Mouse (Mus musculus) left cerebral cortex, adult 18-20 months (tissue): ENCODE measurements around the gene Tmem159. TPM values are rescaled to one million over a fixed set of nuclear protein-coding genes. Genes with fewer than 3 reads are reported as not detected.

Experiments
- DNase-seq, 2 experiments: peaks; one replicate each; pipeline ENCODE4 v3.0.0; 2021 to 2022; ENCODE audit warnings: low spot score in 2 of 2, mixed read lengths in 1 of 2
- long read RNA-seq, 2 experiments: library from polyadenylated mRNA; stranded (forward); transcript quantifications; one replicate each; pipeline ENCODE4 v2.0.0; 2021
- total RNA-seq, 2 experiments: library from RNA; stranded (reverse); gene quantifications; 2 replicates each; pipeline ENCODE4 v1.2.3; 2021

The Tmem159 gene
- total RNA-seq = 10 to 100 TPM; 12.9 to 14.1 TPM
- long read RNA-seq, experiment 1, transcript Tmem159-201 (5 exons, 1,484 nt) = major isoform, 16 of 17 reads
- long read RNA-seq, experiment 1, partial matches to known transcripts = 0 of 17 reads
- long read RNA-seq, experiment 1, other reads (novel, unspliced or antisense) = 1 of 17 reads
- long read RNA-seq, experiment 2, transcript Tmem159-201 (5 exons, 1,484 nt) = major isoform, 7 of 10 reads
- long read RNA-seq, experiment 2, partial matches to known transcripts = 1 of 10 reads
- long read RNA-seq, experiment 2, other reads (novel, unspliced or antisense) = 2 of 10 reads

DNA sequence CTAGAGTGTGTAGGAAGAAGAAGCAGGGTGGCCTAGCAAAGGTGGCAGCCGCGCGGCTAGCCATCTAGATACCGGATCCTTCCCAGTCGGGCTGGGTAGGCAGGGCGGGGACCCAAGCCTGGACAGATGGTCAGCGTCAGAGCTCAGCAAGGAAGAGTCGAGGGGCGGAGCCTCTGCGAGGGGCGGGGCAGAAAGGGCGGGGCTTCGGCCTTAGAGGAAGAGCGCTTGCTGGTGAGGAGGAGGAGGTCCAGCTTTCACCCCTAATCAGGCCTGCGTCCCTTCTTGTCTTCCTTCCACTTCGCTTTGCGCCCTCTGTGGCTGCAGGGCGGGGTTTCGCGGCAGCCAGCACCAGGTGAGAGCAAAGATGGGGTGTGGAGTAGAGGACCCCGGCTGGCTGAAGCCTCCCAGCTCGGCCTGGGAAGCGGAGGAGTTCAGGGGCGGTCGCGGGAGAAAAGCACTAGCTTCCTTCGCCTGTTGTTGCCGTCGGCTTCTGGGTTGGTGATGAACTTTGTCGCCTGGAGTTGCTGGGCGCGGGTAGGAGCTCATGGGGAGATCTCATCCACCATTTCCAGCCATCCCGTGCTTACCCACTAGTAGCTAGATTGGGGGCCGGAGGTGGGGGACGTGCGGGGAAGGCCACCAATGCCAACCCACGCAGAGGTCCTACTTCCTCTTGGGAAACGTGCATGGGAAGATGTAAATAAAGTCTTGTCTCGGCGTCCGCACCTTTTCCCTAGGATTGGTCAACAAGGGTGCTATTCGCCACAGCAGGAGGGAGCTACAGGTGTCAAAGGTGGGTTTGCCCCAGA, at the start of gene Tmem159:
Tmem159 (plus strand) TSS at position 190 of the 809 bp plus-strand sequence.
- DNase-seq = peak; percentile 66 to 75

DNA sequence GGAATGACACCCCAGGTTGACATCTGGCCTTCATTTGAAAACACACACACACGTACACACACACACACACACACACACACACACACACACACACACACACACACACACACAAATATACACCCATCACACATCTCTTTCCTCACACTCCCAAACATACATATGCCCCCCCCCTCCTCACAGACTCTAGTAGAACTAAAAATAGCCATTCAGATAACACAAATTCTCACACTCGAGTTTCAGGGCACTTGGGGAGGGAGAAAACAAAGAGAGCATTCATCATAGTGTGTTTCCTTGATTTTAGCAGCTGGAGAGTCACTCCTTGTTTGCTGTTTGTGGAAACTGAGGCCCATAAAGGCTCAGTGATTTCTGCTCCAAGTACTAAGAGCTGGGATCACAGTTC, 48.1 kb upstream of the Tmem159 start:
- DNase-seq = no peak

DNA sequence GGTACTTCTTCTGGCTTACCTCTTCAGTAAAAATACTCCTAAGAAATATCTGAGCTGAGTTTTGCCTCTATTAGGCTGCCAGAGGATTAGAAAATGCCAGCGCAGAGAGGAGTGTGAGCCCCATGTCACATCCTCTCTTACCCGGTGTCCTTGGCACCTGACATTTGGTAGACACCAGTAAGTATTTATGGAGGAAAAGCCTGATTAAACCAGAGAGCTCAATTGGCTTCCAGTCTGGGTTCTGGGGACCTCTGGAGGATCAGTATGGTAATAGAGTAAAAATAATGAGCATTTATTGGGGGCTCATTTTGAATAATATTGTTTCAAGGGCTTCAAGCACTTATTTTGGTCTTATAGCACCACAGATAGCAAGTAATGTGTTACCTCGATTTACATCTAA, 46.7 kb upstream of the Tmem159 start:
- no peak for DNase-seq

DNA sequence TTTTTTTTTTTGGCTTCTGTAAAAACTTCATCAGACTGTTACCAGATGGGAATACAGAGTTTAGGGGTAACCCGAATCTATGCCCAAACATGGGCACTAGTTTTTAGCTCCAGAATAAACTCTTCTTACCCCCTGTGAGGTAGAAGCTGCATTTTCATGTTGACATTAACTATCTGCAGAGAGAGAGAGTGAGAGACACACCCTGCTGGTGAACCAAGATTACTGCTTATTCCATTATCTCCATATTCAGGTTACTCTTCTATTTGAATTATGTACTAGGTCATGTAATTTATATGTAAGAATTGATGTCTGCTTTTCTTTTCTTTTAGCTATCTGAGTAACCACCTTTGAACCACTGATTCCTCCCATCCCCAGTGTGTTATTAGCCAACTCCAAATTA, 38.1 kb upstream of the Tmem159 start:
- DNase-seq = no peak

DNA sequence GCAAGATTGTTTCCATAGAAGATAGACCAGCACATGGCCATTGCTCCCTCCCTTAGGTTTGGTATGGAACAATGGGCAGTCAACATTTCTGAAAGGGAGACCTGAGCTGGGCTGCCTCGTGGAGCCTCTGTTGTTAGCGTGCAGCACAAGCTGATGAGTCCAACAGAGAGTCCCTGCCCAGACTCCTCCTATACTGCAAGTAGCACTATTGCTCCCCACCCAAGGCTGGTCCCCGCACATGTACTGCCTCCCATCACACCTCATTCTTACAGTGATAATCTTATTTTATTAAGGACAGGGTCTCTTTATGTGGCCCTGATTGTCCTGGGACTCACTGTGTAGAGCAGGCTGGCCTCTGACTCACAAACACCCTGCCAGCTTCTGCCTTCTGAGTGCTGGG, 34.0 kb upstream of the Tmem159 start:
- DNase-seq = no peak

DNA sequence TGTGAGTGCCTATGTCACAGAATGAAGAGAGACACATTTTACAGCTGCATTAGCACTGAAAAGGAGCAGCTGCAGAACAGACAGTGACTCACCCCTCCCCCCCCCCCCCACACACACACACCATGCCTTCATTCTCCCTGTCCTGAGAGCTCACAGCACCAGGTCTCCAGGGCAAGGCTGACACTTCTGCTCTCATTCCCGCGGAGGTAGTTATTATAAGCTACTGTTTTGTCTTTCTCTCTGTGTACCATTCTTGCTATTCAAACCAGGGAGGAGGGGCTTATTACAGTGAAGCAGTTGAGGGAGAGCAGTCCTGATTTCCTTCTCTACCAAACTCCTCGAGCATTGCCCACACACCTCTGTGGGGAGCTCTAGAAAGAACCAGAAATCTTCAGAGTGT, 33.0 kb upstream of the Tmem159 start:
- DNase-seq = no peak

DNA sequence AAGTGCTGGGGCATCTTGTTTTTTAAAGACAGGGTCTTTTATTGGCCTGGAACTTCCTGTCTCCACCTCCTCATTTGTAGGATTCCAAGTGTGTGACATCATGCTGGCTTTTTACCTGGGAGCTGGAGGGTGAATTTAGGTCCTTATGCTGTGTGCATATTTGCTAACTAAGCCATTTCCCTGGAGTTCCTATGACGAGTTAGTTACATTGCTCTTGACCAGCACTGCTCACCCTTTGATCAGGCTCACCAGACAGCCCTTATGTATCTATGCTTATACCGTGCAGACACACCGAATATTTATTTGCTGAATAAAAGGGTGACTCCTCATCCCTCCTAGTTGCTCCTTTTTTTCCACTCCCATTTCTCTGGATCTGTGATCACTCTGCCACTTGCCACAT, 22.0 kb upstream of the Tmem159 start:
- no peak for DNase-seq

DNA sequence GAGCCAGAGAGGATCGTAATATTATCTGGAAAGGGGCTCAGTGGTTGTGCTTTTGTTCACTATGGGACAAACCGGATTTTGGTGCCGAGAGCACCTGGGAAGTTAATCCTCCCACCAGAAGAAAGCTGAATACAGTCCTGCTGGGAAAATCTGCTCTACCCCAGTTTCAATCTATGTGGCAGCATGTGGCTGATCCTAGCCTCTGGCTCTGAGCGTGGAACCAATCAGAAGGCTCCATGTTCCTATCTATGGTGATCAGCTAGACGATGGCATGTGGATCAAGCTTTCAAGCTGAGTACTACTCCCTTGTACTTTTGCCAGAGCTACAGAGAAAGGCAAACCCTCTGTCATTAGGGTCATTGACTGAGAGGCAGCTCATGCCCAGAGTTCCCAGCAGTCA, 9.1 kb upstream of the Tmem159 start:
- no peak for DNase-seq

DNA sequence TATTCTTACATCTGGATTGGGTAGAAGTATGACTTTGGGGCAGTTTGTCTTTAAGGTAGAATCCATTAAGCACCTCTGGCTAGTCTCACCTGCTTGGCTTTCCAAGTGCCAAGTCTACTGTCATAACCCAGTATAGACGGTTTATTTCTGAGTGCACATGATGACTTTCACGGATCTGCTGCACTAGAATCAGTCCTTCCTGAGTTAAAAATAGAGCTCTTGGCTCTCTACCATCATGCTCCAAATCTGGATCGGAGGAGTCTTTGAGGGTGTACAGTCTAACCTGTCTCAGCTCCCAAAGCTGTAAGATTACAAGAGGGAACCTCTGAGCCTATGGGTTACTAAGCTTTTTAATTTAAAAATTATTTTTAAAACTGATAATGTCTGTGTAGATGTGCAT, 7.9 kb upstream of the Tmem159 start:
- DNase-seq = no peak

DNA sequence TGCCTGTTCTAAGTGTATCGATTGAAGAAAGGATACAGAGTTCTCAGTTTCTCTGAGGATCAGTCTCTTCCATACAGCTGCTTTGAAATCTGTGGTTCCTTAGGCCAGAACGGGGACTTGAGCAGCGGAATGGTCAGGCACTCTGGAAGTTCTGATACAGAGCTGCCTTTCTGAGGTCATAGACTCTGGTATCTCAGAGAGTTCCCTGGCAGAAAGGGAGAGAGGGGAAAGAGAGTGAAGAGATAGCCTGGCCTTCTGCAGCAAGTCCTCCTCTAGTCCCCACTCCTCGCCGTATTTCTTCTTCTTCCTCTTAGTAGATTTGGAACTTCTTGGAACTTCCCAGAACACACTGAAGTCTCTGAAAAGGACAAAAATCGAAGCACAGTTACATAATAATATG, 7.0 kb upstream of the Tmem159 start, which contains the start of gene Dnah3:
Dnah3 (minus strand) TSS at position 101 of the 400 bp plus-strand sequence.
- DNase-seq = no peak

DNA sequence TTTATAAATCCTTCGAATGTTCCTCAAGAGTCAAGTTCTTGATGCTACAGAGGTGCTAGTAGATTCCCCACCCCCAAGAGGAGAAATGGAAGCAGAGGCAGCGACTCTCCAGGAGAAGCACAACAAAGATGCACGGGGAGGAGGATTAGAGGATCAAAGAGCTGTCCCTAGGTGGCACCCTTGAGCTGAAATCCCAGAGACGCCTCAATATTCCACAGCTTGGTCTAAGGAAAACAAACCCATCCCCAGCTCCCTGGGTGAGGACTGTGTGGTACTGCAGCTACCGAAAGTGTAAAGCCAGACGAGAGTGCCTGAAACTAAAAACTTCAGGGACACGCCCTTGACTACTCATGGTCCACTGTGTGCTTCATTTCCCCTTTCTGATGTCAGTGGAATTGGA, 4.3 kb upstream of the Tmem159 start:
- DNase-seq = peak; percentile 74 to 80

DNA sequence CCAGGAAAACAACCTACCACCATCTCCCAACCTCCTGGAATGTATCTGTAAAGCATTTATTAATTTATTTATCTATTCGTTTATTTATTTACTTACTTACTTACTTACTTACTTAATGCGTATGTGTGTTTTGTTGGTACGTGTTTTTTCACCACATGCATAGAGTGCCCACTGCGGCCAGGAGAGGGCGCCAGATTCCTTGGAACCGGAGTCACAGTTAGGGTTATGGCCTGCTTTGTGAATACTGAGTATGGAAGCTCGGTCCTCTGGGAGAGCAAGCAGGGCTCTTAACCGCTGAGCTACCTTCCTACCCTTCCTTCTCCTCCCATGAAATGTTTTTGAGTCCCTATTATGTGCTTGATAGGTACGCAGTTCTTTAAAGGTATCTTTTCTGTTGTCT, 3.8 kb upstream of the Tmem159 start:
- DNase-seq = peak; percentile 52 to 53

DNA sequence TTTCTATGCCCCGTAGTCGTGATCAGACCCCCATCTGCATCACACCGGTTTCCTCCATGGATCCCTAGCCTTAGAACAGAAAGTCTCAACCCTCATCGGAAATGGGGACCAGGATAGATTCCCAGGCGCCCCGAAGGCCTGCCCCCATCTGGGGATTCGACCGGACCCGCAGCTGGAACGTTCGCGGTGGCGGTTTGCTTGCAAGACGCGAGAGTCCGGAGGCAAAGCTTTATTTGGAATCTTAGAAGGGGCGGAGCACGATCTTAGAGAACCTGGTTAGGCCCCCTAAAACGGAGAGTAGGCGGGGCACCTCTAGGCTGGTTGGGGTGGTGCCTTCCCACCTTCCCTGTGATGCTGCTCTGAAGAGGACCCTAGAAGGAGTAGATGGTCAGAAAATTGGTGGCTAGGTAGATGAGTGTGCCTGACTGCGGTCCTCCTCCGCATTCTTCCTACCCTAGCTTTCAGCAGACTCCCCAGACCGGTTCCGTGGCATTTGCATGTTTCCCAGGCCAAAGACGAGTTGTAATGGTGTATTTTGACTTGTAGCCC, 940 bp downstream of the Tmem159 start:
- peak; percentile 10 to 12 for DNase-seq

DNA sequence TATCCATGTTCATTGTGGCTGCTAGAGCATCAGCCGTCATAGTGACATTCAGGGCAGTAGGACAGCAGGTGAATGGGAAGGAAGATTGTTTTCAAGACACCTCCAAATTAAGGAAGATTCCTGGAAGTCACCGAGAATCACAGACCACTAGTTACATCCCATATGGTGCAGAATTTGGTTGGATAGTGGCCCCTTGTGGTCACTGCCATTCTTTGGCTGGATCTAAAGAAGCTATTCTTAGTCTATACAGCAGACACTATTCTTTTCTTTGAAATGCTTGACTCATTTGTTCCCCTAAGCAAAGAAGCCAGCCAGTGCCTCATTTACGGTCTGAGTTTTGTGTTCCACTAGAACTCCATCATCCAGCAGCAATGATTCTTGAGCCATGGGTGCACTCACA, 2.8 kb downstream of the Tmem159 start:
- DNase-seq = peak in 1 of 2 experiments; percentile 25

DNA sequence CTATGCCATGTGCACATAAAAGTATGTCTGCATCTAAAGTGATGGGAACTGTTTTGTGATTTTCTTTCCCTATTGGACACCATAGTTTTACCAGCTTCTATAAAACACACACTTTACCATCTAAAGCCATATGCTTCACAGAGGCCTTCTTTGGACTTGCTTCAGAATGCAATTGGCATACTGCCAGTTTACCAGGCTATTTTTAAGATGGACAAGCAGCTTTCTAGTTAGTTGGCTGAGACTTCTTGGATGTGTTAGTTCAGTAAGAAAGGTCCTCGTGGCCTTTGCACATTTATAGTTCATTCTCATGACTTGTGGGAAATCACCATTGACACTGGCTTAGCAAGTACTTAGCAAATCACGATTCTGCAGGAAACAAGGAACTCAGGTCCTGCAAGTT, 4.2 kb downstream of the Tmem159 start:
- DNase-seq = peak in 1 of 2 experiments; percentile 15

DNA sequence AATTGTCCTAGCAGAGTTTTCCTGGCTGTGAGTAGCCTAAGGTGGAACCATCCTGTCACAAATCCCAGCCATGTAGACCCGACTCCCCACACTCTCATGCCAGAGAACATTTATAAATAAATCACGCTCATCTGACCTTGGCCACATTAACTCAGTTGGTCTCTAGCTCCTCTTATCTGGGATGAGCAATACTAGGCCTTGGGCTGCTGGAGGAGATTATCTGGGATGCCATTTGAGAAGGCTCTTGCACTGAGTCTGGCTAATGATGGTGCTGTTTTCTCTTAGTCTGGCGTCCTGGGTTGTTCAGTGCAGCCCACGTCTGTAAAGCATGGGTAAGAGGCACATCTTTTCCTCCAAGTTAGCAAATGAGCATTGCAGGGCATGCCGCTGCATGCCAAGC, 7.5 kb downstream of the Tmem159 start:
- no peak for DNase-seq

DNA sequence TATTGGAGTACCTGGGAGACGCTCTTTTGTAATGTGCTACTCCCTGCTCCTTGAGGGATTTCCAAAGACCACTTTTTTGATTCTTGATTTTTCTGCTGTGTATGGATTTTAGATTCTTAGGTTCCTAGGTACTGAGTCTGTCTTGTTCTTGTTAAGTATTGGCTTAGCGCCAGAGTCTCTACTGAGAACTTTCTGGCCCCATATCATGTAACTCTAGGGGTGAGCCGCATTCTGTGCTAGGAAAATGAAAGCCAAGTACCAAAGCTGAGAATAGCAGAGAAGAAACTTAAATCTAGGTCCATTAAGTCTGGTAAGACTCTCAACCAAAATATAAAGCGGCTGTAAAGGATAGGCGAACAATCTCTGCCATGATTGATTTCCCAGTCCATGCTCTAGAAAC, 14.8 kb downstream of the Tmem159 start:
- DNase-seq = no peak

DNA sequence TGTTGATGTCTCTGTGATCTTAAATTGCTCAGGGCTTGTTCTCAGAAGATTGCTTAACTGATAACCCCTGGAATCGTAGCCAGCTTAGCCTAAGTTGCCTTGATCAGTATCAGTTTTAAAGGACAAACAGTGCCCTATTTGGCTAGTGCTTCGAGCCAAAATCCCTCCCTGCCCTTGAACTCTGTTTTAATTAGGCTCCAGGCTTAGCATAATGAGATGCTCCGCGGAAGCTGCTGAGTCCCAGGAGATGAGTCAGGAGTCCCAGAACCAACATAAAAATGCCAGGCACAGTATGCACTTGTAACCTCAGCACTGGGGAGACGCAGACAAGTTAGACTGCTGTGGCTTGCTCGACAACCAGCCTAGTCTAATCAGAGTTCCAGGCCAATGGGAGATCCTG, 15.4 kb downstream of the Tmem159 start:
- no peak for DNase-seq

DNA sequence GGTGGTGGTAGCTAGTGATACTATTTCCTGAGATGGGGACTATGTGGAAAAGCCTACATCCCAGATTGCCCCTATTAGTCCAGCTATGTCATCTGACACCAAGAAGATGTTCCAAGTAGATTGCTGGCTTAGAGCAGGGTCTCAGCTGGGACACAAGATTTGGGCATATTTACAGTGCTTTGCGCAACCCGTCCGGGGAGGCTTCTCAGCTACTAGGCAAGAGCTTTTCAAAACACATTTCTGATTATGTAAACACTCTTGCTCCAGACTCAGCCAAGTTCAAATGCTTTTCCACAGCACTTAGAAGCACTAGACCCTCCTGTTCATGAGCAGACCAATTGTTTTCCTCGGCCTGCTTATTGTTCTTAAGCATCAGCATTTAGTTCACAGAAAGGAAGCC, 21.6 kb downstream of the Tmem159 start:
- DNase-seq = no peak

DNA sequence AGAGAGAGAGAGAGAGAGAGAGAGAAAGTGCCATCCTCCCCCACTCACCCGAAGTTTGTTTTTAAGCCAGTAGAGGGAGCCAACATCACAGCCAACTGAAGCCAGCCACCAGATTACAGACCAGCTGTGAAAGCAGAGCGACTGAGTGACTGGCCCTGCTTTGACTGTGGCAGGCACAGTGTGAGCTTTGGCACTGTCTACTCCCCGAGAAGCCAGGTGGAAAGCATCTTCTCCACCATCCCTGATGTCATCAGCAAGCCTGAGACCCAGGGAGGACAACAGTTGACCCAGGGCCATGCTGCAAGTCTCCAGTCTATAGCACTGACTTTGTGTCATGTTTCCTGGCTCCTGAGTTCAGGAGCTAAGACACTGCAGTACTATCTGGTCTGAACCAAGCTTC, 22.7 kb downstream of the Tmem159 start:
- DNase-seq = peak; percentile 76 to 79

DNA sequence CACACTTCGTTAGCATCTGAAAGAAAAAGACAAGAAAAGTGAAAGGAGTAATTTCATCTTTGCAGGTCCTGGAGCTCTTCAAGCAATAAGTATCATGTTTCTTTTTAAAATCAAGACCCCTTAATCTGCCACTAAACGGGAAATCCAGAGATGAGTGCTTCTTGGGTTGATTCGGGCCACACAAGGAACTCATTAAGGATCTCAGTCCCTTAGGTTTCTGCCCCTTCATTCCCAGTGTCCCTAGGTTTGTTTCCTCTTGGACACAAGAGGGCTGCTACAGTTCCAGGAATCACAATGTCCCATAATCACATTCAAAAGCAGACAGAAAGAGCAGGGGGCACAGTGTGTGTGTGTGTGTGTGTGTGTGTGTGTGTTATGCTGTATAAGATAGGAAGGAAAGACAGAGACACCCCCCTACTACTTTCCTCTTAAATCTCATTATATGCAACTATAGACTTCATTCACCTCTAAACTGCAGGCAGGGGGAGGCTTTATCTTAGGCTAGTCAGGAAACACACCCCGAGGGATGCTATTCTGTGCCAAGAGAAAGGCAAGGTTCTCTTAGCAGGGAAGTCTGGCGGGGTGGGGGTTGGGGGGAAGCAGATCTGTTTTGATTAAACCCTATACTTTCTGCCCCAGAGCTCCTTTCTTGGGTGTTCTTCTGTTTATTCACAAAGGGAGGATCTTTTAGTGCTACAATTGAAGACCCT, 25.0 kb downstream of the Tmem159 start:
- no peak for DNase-seq

DNA sequence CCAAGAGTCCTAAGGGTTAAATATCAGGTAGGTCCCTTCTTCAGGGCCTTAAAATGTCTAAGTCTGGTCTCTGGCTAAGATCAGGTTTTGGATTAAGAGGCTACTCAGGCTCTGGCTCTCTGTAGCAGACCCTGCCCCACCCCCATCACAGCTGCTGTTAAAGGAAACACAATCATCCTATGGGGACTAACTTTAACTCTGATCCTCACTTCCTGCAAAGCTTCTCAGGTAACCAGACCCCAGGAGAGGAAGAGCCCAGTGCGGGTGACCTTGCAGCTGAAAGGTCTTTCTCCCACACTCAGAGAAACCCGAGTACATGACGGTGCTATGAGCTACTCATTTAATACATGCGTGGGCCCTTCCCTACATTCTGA, 25.5 kb downstream of the Tmem159 start:
- no peak for DNase-seq
